Mouse (Mus musculus): ENCODE results near the gene Ddx20. TPM values are rescaled to one million over a fixed set of nuclear protein-coding genes. Genes with fewer than 3 reads are reported as not detected.

The Ddx20 gene
- polyA plus RNA-seq, 1 experiment = not detected

- no peak overlapping the region for H3K4me3 ChIP-seq (ENCODE audit: insufficient read depth, low read depth, low read length)
- 69% methylated on average over 3 of the region's 3 CpGs for WGBS
Observed at GRCm38 (mm10) chr3:105633021-105633420, 54.4 kb downstream of the Ddx20 start.

GRCm38 (mm10) chr3:105632296-105632695 lies 55.1 kb downstream of the Ddx20 start:
- H3K4me1 ChIP-seq (ENCODE audit: control insufficient read depth, insufficient read depth, low read length) = peaks cover 9% of the 10 kb centered on the region

More at GRCm38 (mm10) chr3:105633021-105633420, 54.4 kb downstream of the Ddx20 start:
- Histone ChIP-seq H3K4me1 (ENCODE audit: control insufficient read depth, insufficient read depth, low read length) (peaks cover 11% of the 10 kb centered on the region), H3K27ac (ENCODE audit: insufficient read depth, low read depth, low read length) (no peak overlapping the region)
- TF ChIP-seq POLR2A (IDR thresholded peaks at IDR 0.05; ENCODE audit: insufficient read depth, low read depth, low read length) (no peak), CTCF (IDR thresholded peaks at IDR 0.05; ENCODE audit: insufficient read depth, low read depth, low read length) (no peak)

More at GRCm38 (mm10) chr3:105632296-105632695, 55.1 kb downstream of the Ddx20 start:
- Histone ChIP-seq H3K4me3 (ENCODE audit: insufficient read depth, low read depth, low read length) (no peak overlapping the region), H3K27ac (ENCODE audit: insufficient read depth, low read depth, low read length) (no peak overlapping the region)
- TF ChIP-seq POLR2A (IDR thresholded peaks at IDR 0.05; ENCODE audit: insufficient read depth, low read depth, low read length) = no peak
- no peak for TF ChIP-seq CTCF (IDR thresholded peaks at IDR 0.05; ENCODE audit: insufficient read depth, low read depth, low read length)
- 73% methylated on average over 2 of the region's 2 CpGs for WGBS

Other genes starting within 250 kb of the Ddx20 start
- 42.2 TPM in 1 of 2 replicates, not detected in the other for gene Kcnd3, start 235.2 kb downstream of the Ddx20 start, polyA plus RNA-seq (2012; ENCODE audit: insufficient read depth, insufficient read length, low replicate concordance, missing spikeins)
- not detected in 2 replicates for gene Inka2, start 17.0 kb upstream of the Ddx20 start, polyA plus RNA-seq (2012; ENCODE audit: insufficient read depth, insufficient read length, low replicate concordance, missing spikeins)
- not detected in 2 replicates for gene Rap1a, start 113.8 kb upstream of the Ddx20 start, polyA plus RNA-seq (2012; ENCODE audit: insufficient read depth, insufficient read length, low replicate concordance, missing spikeins)
- not detected in 2 replicates for gene Adora3, start 183.3 kb upstream of the Ddx20 start, polyA plus RNA-seq (2012; ENCODE audit: insufficient read depth, insufficient read length, low replicate concordance, missing spikeins)
- gene Tmigd3, start 183.3 kb upstream of the Ddx20 start, polyA plus RNA-seq (2012; ENCODE audit: insufficient read depth, insufficient read length, low replicate concordance, missing spikeins) = not detected in 2 replicates
- gene I830077J02Rik, start 245.1 kb upstream of the Ddx20 start, polyA plus RNA-seq (2012; ENCODE audit: insufficient read depth, insufficient read length, low replicate concordance, missing spikeins) = not detected in 2 replicates